Mouse (Mus musculus) lung, embryonic 14.5 days (tissue): ENCODE measurements at regions not wholly inside any gene's neighbourhood (a gene's known extent, or its start where the extent isn't known, plus 50 kb on each side); places are given as distances from the start of the nearest gene placed in this dataset.

ENCODE experiments used
- ATAC-seq: fragments of 200-750 bp; cut with Nextera tagmentation; 2 replicates; pipeline ENCODE4 v1.8.0; 2017; ENCODE audit warnings: mild to moderate bottlenecking, moderate TSS enrichment, moderate library complexity; ENCODE audit not compliant: insufficient read depth
- DNase-seq: peaks from one replicate; pipeline ENCODE4 v3.0.0-alpha.2; 2015
- H3K27ac ChIP-seq: fragments of 300-500 bp; sonication (generic); 2 replicates; pipeline ENCODE4 v1.5.1; 2014; ENCODE audit warnings: low read depth, mild to moderate bottlenecking, moderate library complexity
- H3K27me3 ChIP-seq: fragments of 300-500 bp; sonication (generic); 2 replicates; pipeline ENCODE4 v1.6.1; 2014; ENCODE audit warnings: low read length, control low read depth; ENCODE audit not compliant: insufficient read depth
- H3K36me3 ChIP-seq: fragments of 300-500 bp; sonication (generic); 2 replicates; pipeline ENCODE4 v1.6.1; 2014; ENCODE audit warnings: control low read depth; ENCODE audit not compliant: insufficient read depth
- H3K4me1 ChIP-seq: fragments of 300-500 bp; sonication (generic); 2 replicates; pipeline ENCODE4 v1.6.1; 2014; ENCODE audit warnings: antibody characterized with exemption, control low read depth; ENCODE audit not compliant: insufficient read depth
- H3K4me2 ChIP-seq: fragments of 300-500 bp; sonication (generic); 2 replicates; pipeline ENCODE4 v1.6.1; 2014; ENCODE audit warnings: mild to moderate bottlenecking
- H3K4me3 ChIP-seq: fragments of 300-500 bp; sonication (generic); 2 replicates; pipeline ENCODE4 v1.5.1; 2014; ENCODE audit warnings: low read depth, low read length
- H3K9ac ChIP-seq: fragments of 300-500 bp; sonication (generic); 2 replicates; pipeline ENCODE4 v1.6.1; 2014
- H3K9me3 ChIP-seq: fragments of 300-500 bp; sonication (generic); 2 replicates; pipeline ENCODE4 v1.6.1; 2016; ENCODE audit warnings: low read depth, low read length, control low read depth
- CTCF ChIP-seq: IDR thresholded peaks from 2 replicates; pipeline ENCODE4 v1.5.1; 2016; ENCODE audit warnings: antibody characterized with exemption, low read depth
- WGBS: fragments of 180-500 bp; shearing (Covaris S2); extraction: QIAGEN DNeasy Blood & Tissue Kit; methylation state at CpG from one replicate; pipeline ENCODE4 v1.1.7; 2014; 5-methylcytosine and 5-hydroxymethylcytosine counted together

DNA sequence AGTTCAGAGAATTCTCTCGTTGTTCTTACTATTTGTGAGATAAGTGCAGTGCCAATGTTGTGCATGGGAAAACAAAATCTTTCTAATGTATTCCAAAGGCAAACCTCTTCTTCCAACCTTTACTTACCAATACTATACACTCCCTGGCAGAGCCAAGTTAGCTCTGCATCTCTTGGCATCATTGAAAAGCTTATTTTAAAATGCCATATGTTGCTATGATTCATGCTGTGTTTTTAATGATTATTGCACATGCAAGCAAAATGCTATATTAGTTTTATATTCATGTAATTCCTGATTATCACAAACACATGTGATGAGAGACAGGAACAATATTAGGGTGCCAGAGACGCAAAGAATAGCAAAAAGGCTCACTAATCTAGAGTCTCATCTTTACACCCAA lies 64.3 kb upstream of the Pard3b start:
- WGBS, result 85% methylated on average over 2 of the region's 2 CpGs
- no peak for TF ChIP-seq CTCF

GRCm38 (mm10) chr1:61576758-61577157 lies 61.9 kb upstream of the Pard3b start:
- Histone ChIP-seq H3K4me1 (no peaks in the 10 kb centered on the region), H3K4me2 (no peak overlapping the region), H3K36me3 (no peaks in the 10 kb centered on the region), H3K9ac (no peak overlapping the region), H3K4me3 (no peak overlapping the region), H3K27me3 (no peaks in the 10 kb centered on the region), H3K9me3 (no peaks in the 10 kb centered on the region), H3K27ac (no peak overlapping the region)
- no peak for TF ChIP-seq CTCF
- 83% methylated on average over 4 of the region's 4 CpGs for WGBS
- no peak for DNase-seq
- ATAC-seq, result no peak

More for the DNA sequence above, 64.3 kb upstream of the Pard3b start:
- Histone ChIP-seq H3K9me3 (no peaks in the 10 kb centered on the region), H3K4me2 (no peak overlapping the region), H3K36me3 (no peaks in the 10 kb centered on the region), H3K27ac (no peak overlapping the region), H3K4me1 (no peaks in the 10 kb centered on the region), H3K27me3 (no peaks in the 10 kb centered on the region), H3K4me3 (no peak overlapping the region), H3K9ac (no peak overlapping the region)
- ATAC-seq (no peak), DNase-seq (no peak)

DNA sequence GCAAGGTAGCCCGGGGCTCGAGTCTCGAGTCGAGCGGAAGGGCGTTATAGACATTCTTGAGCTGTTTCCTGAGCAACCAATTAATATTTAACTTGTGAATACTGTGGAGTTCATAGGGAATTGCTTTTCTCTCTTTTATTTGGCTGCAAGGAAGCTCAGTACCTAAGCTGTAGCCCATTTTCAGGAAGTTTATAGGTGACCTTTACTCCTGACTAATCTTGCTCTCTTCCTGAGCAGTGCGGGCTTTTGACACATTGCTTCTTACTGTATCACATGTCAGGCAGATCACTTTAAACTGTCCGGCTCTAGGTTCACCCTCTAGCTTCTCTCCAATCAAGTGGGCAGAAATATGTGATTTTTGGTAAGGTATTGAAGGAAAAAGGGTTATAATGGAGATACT lies 51.4 kb upstream of the Pard3b start:
- 74% methylated on average over 8 of the region's 8 CpGs for WGBS

More for the DNA sequence above, 51.4 kb upstream of the Pard3b start:
- Histone ChIP-seq H3K27ac (no peak overlapping the region), H3K9ac (no peak overlapping the region), H3K36me3 (no peaks in the 10 kb centered on the region), H3K9me3 (no peaks in the 10 kb centered on the region), H3K4me3 (no peak overlapping the region), H3K4me2 (no peak overlapping the region), H3K27me3 (no peaks in the 10 kb centered on the region), H3K4me1 (no peaks in the 10 kb centered on the region)
- TF ChIP-seq CTCF, result no peak
- DNase-seq (no peak), ATAC-seq (no peak)
